Mouse (Mus musculus): ENCODE results near the gene Fam214a. TPM values are rescaled to one million over a fixed set of nuclear protein-coding genes. Genes with fewer than 3 reads are reported as not detected.
A peak's percentile ranks its signal among the peaks of the same experiment; 100 is the strongest.

Fam214a gene
- total and polyA plus RNA-seq, 2 experiments = 14.5 to 116 TPM

DNA sequence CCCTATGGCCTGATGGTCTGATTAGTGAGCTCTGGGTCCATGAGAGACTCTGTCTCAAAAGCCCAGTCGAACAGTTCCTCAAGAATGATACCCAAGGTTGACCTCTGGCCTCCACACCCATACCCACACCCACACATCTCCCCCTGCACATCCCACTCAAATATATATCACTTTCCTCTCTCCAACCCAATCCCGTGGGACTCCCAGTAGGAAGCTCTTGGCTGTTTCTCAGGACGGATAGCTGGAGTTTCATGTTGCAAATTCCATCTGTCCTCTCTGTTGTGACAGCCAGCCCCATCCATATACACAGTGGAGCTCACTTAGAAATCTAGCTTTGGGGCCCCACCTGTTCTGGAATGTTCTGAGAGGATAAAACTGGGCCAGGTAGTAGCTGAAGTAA, 29.8 kb upstream of the Fam214a start:
- no peak for TF ChIP-seq POLR2A (IDR thresholded peaks at IDR 0.05; ENCODE audit: extremely low read depth, insufficient read depth, low read length)
- no peak for TF ChIP-seq CTCF (IDR thresholded peaks at IDR 0.05; ENCODE audit: low read depth, low read length)
- 52% methylated on average over 3 of the region's 3 CpGs for WGBS
- no peak overlapping the region for H3K4me3 ChIP-seq (ENCODE audit: insufficient read depth, low read depth, low read length)
- H3K4me1 ChIP-seq (ENCODE audit: control insufficient read depth, insufficient read depth, low read length) = peaks cover 36% of the 10 kb centered on the region
- peak overlapping the region; percentile 100 for H3K27ac ChIP-seq (replicated peaks; ENCODE audit: insufficient read depth, low read depth, low read length)
- H3K36me3 ChIP-seq (ENCODE audit: control insufficient read depth, insufficient read depth, low read length) = no peaks in the 10 kb centered on the region
- H3K9ac ChIP-seq (ENCODE audit: low read depth, low read length) = peak overlapping the region; percentile 9; the same call in 1 of the 2 replicates
- no peaks in the 10 kb centered on the region for H3K79me2 ChIP-seq (ENCODE audit: control insufficient read depth, insufficient read depth, low read length)
- H3K27me3 ChIP-seq (ENCODE audit: control insufficient read depth, insufficient read depth, low read length) = no peaks in the 10 kb centered on the region
- DNase-seq (ENCODE audit: extremely low read depth, low read depth, low spot score) = no peak

DNA sequence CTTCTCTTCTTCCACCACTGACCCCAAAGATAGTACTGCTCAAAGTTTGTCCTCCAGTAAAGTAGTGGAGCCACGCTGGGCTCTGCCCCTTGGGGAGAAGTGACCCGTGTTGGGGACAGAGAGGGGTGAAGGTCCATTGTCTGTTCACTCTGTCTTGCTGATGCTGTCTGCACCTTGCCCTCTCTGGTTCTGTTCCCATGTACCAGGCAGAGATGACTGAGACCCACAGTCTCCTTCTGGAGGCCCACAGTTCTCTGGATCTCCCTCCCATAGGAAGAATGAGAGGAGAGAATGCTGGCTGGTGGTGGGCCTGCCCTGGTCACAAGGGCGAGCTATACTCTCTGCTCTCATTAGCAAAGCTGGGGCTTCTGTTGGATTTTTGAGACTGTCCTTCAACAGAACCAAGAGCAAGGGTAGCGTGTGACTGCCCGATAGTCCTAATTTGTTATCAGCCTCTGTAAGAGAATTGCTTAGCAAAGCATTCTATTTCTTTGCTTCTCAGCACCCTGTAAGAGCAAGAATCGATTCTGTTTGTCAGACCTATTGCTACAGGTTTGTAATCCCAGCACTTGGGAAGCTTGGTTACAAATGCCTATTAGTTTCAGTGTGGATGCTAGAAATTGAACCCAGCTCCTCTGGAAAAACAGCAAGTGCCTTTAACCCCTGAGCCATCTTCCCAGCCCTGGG, 29.2 kb upstream of the Fam214a start:
- Histone ChIP-seq H3K4me3 (ENCODE audit: insufficient read depth, low read depth, low read length) (no peak overlapping the region), H3K9ac (ENCODE audit: low read depth, low read length) (peak overlapping the region; percentile 78), H3K4me1 (ENCODE audit: control insufficient read depth, insufficient read depth, low read length) (peaks cover 36% of the 10 kb centered on the region), H3K27me3 (ENCODE audit: control insufficient read depth, insufficient read depth, low read length) (no peaks in the 10 kb centered on the region), H3K27ac (replicated peaks; ENCODE audit: insufficient read depth, low read depth, low read length) (peak overlapping the region; percentile 100), H3K36me3 (ENCODE audit: control insufficient read depth, insufficient read depth, low read length) (no peaks in the 10 kb centered on the region), H3K79me2 (ENCODE audit: control insufficient read depth, insufficient read depth, low read length) (no peaks in the 10 kb centered on the region)
- TF ChIP-seq POLR2A (IDR thresholded peaks at IDR 0.05; ENCODE audit: extremely low read depth, insufficient read depth, low read length) = no peak
- TF ChIP-seq CTCF (IDR thresholded peaks at IDR 0.05; ENCODE audit: low read depth, low read length) = no peak
- peak; percentile 96 for DNase-seq (ENCODE audit: extremely low read depth, low read depth, low spot score)
- WGBS = 27% methylated on average over 6 of the region's 6 CpGs

DNA sequence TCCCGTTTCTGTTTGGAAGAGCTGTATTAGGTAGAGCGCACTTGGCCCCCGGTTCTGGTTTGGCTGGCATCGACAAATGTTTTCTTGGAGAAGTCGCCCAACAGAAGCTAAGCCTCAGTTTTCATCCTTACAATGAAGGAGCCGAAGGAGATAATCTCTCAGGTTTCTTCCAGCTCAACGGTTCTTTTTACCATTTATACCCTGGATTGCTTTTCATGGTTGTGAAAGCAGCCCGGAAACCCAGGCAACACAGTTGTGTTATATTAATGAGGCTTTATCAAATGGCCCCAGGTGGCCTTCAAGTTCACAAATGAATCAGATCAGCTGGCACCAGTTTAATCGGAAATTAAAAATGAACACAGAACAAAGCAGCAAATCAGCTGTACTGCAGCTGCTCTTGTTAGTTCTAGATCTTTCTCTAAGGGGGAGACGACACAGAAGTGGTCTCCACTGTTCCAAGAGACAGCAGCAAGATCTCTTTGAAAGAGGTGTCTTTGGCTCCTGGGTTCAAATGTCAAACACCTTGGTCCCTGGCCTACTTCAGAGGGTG, 27.4 kb upstream of the Fam214a start:
- WGBS = 91% methylated on average over 10 of the region's 10 CpGs
- H3K27me3 ChIP-seq (ENCODE audit: control insufficient read depth, insufficient read depth, low read length) = no peaks in the 10 kb centered on the region
- H3K36me3 ChIP-seq (ENCODE audit: control insufficient read depth, insufficient read depth, low read length) = no peaks in the 10 kb centered on the region
- H3K79me2 ChIP-seq (ENCODE audit: control insufficient read depth, insufficient read depth, low read length) = no peaks in the 10 kb centered on the region
- DNase-seq (ENCODE audit: extremely low read depth, low read depth, low spot score) = no peak
- H3K4me3 ChIP-seq (ENCODE audit: insufficient read depth, low read depth, low read length) = no peak overlapping the region
- no peak overlapping the region for H3K9ac ChIP-seq (ENCODE audit: low read depth, low read length)
- TF ChIP-seq POLR2A (IDR thresholded peaks at IDR 0.05; ENCODE audit: extremely low read depth, insufficient read depth, low read length) (no peak), CTCF (IDR thresholded peaks at IDR 0.05; ENCODE audit: low read depth, low read length) (no peak)
- peak overlapping the region; percentile 100 for H3K27ac ChIP-seq (replicated peaks; ENCODE audit: insufficient read depth, low read depth, low read length)
- H3K4me1 ChIP-seq (ENCODE audit: control insufficient read depth, insufficient read depth, low read length) = peaks cover 39% of the 10 kb centered on the region

DNA sequence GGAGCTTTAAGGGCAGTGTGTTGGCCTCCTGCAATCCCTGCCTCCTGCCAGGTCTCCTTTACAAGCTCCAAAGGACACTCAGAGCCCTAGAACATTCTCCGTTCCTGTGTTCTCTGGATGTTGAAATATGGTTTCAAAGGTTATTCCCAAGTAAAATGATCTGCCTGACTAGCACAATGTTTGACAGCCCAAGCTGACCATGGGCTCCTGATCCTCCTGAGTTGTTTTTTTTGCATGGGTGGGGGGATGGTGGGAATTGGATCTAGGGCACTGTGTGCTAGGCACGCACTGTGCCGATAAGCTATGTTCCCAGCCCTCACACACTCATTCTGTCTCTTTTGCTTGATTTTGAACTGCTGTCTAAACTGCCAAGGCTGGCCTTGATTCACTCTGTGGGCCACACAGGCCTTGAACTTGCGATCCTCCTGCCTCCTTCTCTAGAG, 22.7 kb upstream of the Fam214a start:
- no peaks in the 10 kb centered on the region for H3K36me3 ChIP-seq (ENCODE audit: control insufficient read depth, insufficient read depth, low read length)
- no peak overlapping the region for H3K4me3 ChIP-seq (ENCODE audit: insufficient read depth, low read depth, low read length)
- H3K27ac ChIP-seq (replicated peaks; ENCODE audit: insufficient read depth, low read depth, low read length) = peak overlapping the region; percentile 96
- DNase-seq (ENCODE audit: extremely low read depth, low read depth, low spot score) = peak; percentile 100
- no peaks in the 10 kb centered on the region for H3K27me3 ChIP-seq (ENCODE audit: control insufficient read depth, insufficient read depth, low read length)
- no peaks in the 10 kb centered on the region for H3K79me2 ChIP-seq (ENCODE audit: control insufficient read depth, insufficient read depth, low read length)
- 22% methylated on average over 4 of the region's 4 CpGs for WGBS
- peaks cover 19% of the 10 kb centered on the region for H3K4me1 ChIP-seq (ENCODE audit: control insufficient read depth, insufficient read depth, low read length)
- peak overlapping the region; percentile 40; the same call in 1 of the 2 replicates for H3K9ac ChIP-seq (ENCODE audit: low read depth, low read length)
- TF ChIP-seq POLR2A (IDR thresholded peaks at IDR 0.05; ENCODE audit: extremely low read depth, insufficient read depth, low read length) (no peak), CTCF (IDR thresholded peaks at IDR 0.05; ENCODE audit: low read depth, low read length) (no peak)

DNA sequence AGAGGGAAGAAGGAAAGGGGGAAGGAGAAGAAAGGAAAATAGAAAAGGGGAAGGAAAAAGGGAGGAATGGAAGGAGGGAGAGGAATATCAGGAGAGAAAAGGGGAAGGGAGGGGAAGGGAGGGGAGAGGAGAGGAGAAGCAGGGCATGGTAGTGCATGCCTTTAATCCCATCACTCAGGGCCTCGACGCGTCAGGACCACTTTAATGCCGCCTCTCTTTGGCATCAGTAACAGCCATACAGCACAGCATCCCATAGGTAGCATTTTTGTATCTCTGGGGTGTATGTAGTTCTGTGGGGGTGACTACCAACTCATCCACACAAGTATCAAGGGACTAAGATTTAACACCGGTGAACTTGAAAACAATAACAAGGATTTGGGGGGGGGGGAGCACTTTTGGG, 22.0 kb upstream of the Fam214a start:
- no peak overlapping the region for H3K9ac ChIP-seq (ENCODE audit: low read depth, low read length)
- no peaks in the 10 kb centered on the region for H3K36me3 ChIP-seq (ENCODE audit: control insufficient read depth, insufficient read depth, low read length)
- H3K4me3 ChIP-seq (ENCODE audit: insufficient read depth, low read depth, low read length) = no peak overlapping the region
- peaks cover 17% of the 10 kb centered on the region for H3K4me1 ChIP-seq (ENCODE audit: control insufficient read depth, insufficient read depth, low read length)
- H3K27me3 ChIP-seq (ENCODE audit: control insufficient read depth, insufficient read depth, low read length) = no peaks in the 10 kb centered on the region
- H3K27ac ChIP-seq (replicated peaks; ENCODE audit: insufficient read depth, low read depth, low read length) = peak overlapping the region; percentile 88
- no peak for DNase-seq (ENCODE audit: extremely low read depth, low read depth, low spot score)
- 89% methylated on average over 5 of the region's 5 CpGs for WGBS
- no peaks in the 10 kb centered on the region for H3K79me2 ChIP-seq (ENCODE audit: control insufficient read depth, insufficient read depth, low read length)
- TF ChIP-seq CTCF (IDR thresholded peaks at IDR 0.05; ENCODE audit: low read depth, low read length) = no peak
- no peak for TF ChIP-seq POLR2A (IDR thresholded peaks at IDR 0.05; ENCODE audit: extremely low read depth, insufficient read depth, low read length)

DNA sequence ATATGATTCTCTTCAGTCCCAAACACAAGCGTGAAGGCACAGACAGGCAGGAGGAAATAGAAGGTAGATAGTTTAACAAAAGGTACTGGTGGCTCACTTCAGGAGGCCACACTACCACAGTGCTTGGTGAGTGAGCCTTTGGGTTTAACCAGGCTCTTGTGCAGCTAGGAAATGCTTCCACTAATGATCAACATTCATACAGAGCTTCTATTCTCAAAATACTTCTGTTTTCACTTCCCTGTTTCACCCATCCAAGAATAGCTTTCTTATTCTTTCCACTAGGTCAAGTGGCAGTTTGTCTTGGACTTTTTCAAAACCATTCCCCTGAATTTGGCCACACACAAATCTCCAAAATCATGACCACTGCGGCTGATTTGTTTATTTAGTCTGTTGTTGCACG, 17.4 kb upstream of the Fam214a start:
- Histone ChIP-seq H3K36me3 (ENCODE audit: control insufficient read depth, insufficient read depth, low read length) (no peaks in the 10 kb centered on the region), H3K79me2 (ENCODE audit: control insufficient read depth, insufficient read depth, low read length) (no peaks in the 10 kb centered on the region), H3K4me3 (ENCODE audit: insufficient read depth, low read depth, low read length) (no peak overlapping the region), H3K4me1 (ENCODE audit: control insufficient read depth, insufficient read depth, low read length) (peaks cover 13% of the 10 kb centered on the region), H3K9ac (ENCODE audit: low read depth, low read length) (no peak overlapping the region), H3K27ac (replicated peaks; ENCODE audit: insufficient read depth, low read depth, low read length) (no peak overlapping the region), H3K27me3 (ENCODE audit: control insufficient read depth, insufficient read depth, low read length) (no peaks in the 10 kb centered on the region)
- 76% methylated on average over 3 of the region's 3 CpGs for WGBS
- TF ChIP-seq CTCF (IDR thresholded peaks at IDR 0.05; ENCODE audit: low read depth, low read length) (no peak), POLR2A (IDR thresholded peaks at IDR 0.05; ENCODE audit: extremely low read depth, insufficient read depth, low read length) (no peak)
- DNase-seq (ENCODE audit: extremely low read depth, low read depth, low spot score) = no peak
